Mouse (Mus musculus) left cerebral cortex, postnatal 4 days (tissue): ENCODE data around the gene Dnajc14. TPM values are rescaled to one million over a fixed set of nuclear protein-coding genes. Genes with fewer than 3 reads are reported as not detected.

Experiments
- DNase-seq: peaks from one replicate; pipeline ENCODE4 v3.0.0-alpha.2; 2022
- intact Hi-C: fragments of 180-260 bp; cut with DNase I; formaldehyde crosslinking; loops from one replicate; pipeline ENCODE4 v1.15.1; 2025
- total RNA-seq, 2 experiments: library from RNA; stranded (reverse); gene quantifications; 2 replicates each; pipeline ENCODE4 v1.2.3; 2021

The Dnajc14 gene
- total RNA-seq: 10 to 100 TPM; 59.3 to 63.3 TPM

DNA sequence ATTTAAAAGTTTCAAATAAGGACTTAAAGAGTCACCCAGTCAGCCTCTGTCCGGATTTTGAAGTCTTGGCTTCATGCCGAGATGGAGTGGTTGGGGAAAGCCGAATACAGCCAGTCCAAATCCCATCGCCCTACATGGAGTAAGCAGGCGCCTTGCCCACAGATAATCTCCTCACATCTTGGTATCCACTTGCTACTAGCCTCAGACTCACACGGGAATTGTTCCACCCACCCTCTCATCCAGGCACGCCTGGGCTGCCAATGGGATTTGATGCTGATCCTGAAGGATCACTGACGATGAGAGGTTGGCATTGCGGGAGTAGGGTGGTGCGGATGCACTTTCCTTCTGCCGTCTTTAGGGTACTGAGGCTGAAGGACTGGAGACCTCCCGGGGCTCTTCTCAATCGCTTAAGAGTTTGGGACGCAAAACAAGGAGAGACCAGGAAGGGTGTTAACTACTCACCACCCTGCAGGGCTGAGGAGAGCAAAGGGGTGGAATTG lies at the start of gene Dnajc14:
Gene Dnajc14, plus strand, starts transcription at position 292 of the 500 bp plus-strand sequence.
- DNase-seq: peak; percentile 60
- intact Hi-C loops: no loop called here

DNA sequence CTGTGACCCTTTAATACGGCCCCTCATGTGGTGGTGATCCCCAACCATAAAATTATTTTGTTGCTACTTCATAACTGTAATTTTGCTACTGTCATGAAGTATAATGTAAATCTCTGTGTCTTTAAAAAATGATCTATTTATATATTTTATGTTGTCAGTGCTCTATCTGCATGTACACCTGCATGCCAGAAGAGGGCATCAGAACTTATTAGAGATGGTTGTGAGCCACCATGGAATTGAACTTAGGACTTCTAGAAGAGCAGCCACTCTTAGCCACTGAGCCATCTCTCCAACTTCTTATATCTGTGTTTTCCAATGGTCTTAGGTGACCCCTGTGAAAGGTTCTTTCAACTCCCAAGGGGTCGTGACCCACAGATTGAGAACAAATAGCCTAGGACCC lies 31.0 kb upstream of the Dnajc14 start:
- intact Hi-C loops: no loop called here

DNA sequence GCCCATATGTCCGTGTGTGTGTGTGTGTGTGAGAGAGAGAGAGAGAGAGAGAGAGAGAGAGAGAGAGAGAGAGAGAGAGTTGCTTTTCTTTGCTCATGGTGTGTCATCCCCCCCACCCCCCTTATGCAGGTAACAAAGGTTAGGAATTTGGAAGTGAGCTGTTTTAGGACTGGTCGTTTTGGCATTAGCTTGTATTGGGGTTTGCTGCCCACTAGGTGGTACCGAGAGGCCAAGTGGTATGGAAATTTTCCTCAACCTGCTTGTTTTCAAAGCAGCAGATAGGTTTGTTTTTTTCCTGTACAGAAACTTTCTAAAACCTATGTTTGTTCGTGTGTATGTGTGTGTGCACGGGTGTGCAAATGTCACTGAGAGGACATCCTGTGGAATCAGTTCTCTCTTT lies 30.2 kb upstream of the Dnajc14 start:
- intact Hi-C loops: no loop called here

More for the DNA sequence above, 31.0 kb upstream of the Dnajc14 start:
- no peak for DNase-seq

DNA sequence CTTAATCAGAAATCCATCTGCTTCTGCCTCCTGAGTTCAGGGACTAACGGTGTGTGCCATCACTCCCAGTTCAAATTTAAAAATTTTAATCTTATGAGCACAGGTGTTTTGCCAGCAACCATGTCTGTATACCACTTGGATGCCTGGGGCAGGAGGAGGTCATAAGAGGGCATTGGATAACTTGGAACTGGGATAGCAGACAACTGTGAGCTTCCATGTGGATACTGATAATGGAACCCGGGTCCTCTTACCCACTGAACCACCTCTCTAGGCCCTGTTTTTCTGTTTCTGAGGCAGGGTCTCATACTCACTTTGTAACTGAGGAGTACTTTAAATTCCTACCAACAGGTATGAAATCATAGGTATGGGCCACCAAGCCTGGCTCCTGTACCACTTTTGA lies 25.4 kb upstream of the Dnajc14 start:
- no peak for DNase-seq
- intact Hi-C loops: no loop called here

More for the DNA sequence above, 30.2 kb upstream of the Dnajc14 start:
- DNase-seq: no peak

DNA sequence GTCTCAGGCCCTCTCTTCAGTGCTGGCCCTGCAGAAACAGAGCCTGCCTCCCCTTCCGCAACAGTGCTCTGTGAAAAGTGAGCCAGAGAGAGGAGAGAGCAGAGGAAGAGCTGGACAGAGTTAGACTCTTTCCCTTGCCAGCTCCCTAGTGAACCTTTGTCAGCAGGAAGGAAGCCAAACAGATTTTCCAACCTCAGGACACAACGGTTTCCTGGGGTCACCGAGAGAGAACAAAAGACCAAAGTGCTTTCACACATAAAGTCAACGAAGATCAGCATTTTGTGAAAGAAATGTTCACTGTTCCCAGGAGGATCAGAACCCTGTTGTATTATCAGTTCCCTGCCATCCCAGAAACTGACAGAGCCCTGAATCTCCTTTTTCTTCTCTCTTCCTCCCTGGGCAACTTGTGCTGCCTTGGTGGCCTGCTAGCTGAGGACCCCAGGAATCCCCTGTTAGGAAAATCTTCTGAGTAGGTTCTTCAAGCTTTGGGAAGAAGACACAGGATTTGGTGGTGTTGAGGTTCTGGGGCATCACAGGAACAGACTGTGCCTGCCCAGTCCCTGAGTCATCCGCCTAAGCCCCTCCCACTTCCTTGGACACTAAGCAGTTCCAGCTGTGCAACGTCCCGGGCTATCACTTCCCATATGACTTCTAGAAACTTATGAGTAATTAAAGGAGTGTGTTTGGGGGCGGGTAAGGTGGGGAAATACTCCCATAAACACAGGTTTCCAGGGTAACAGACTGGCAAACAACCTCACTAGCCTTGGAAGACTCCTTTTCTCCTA lies 24.7 kb upstream of the Dnajc14 start:
- intact Hi-C loops: no loop called here
- DNase-seq: no peak

DNA sequence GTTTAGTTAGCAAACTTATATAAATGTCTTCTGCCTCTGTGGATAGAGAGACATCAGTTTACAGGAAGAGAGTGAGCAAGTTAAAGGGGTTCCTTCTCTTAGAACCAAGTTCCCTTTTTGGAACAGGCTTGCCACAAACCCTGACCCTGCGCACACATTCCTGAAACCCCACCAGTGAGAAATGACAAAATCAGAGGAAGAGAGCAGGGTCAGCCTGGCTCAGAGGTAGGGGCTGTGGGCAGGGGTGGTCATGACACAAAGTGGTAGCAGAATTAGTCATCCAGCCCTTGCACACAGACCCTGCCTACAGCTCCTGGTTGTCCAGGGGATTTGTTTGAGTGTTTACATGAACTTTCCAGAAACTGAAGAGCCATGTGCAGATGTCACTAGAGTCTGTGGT lies 23.7 kb upstream of the Dnajc14 start:
- intact Hi-C loops: no loop called here
- no peak for DNase-seq

DNA sequence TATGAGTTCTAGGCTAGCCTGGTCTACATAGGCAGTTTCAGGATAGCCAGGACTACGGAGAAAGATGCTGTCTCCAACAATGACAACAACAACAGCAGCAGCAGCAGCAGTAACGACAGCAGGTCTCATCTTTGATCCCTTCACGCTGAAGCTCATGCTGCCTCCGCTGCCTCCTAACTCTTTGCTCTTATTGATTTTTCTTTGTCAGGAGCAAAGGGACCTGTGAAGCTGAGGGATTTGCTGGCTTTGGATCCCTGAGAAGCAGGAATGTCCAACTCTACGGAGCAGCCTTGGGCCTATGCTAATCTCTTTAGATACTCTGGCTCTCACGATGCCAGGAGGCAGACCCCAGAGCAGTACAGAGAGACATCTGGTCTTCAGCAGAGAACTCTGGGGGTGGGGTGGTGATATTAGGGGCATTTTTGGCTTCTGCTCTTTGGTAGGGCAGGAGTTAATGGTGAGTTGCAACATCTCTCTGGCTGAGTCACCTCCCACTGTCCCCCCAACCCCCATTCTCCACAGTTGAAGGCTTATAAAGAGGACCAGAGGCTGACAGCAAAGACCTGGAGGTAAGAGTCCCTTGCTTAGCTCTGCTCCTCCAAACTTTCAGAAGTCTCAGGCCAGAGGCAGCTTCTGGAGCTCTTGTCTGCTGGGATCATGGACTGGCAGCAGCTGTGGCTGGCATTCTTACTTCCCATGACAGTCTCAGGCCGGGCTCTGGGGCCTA lies 13.3 kb upstream of the Dnajc14 start, which contains the start of gene Mmp19:
Gene Mmp19, plus strand, starts transcription at position 513 of the 727 bp plus-strand sequence.
- no peak for DNase-seq

DNA sequence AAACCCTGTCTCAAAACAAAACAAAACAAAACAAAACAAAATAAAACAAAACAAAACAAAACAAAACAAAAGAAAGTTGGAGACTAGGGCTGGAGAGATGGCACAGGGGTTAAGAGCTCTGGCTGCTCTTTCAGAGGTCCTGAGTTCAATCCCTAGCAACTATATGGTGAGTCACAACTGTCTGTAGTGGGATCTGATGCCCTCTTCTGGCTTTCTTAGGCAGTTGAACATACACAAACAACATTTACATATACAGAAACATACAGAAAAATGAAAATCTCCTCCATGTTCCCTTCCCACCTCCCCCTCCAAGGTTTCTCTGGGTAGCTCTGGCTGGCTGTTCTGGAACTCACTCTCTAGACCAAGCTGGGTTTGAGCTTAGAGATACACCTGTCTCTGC lies 11.8 kb upstream of the Dnajc14 start:
- intact Hi-C loops: no loop called here
- DNase-seq: no peak

More for the DNA sequence above, 13.3 kb upstream of the Dnajc14 start, which contains the start of gene Mmp19:
- intact Hi-C loops: no loop called here

DNA sequence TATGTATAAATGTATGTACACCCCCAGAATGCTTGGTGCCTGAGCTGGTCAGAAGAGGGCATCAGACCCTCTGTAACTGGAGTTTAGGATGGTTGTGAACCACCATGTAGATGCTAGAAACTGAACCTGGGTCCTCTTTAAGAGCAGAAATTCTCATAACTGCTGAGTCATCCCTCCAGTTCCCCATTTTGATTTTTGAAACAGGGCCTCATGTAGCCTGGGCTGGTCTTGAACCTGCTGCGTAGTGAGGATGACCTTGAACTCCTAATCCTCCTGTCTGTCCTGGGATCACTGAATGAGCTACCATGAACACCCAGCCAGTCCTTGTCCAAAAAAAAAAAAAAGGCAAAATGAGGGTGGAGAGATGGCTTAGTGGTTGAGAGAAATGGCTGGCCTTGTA lies 10.6 kb upstream of the Dnajc14 start:
- intact Hi-C loops: no loop called here
- no peak for DNase-seq

DNA sequence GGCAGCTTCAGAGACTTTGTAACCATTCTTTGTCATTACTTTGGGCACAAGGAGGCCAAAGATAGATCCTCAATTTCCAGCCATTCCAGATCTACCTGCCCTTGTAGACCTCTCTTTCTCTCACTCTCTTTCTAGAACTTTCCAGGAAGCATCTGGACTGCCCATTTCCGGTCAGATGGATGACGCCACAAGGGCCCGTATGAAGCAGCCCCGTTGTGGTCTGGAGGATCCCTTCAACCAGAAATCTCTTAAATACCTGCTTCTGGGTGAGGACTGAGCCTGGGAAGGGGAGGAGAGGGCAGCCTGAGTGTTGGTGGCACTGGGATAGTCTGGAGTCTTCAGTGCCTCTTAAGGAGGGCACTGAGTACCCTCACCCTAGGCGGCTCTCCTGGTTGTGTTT lies 9.5 kb upstream of the Dnajc14 start:
- intact Hi-C loops: no loop called here
- no peak for DNase-seq

DNA sequence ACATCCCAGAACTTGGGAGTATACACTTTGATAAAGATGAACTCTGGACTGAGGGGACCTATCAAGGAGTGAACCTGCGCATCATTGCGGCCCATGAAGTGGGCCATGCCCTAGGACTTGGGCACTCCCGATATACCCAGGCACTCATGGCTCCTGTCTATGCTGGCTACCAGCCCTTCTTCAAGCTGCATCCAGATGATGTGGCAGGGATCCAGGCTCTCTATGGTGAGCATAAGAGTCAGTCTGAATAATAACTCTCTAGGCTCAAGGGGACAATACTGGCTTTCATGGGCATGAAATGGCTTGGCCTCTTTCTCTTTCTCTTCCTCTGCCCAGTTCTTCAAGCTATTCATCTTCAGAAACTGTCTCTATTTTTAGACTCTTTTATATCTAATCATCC lies 8.3 kb upstream of the Dnajc14 start:
- intact Hi-C loops: no loop called here
- DNase-seq: peak; percentile 29

DNA sequence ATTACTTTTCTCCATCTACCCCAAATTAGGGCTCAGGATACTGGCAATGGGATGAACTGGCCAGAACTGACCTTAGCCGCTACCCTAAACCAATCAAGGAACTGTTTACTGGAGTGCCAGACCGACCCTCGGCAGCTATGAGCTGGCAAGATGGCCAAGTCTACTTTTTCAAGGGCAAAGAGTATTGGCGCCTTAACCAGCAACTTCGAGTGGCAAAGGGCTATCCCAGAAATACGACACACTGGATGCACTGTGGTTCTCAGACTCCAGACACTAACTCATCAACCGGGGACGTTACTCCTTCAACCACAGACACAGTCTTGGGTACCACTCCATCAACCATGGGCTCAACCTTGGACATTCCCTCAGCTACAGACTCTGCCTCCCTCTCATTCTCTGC lies 5.2 kb upstream of the Dnajc14 start:
- intact Hi-C loops: no loop called here
- DNase-seq: no peak

DNA sequence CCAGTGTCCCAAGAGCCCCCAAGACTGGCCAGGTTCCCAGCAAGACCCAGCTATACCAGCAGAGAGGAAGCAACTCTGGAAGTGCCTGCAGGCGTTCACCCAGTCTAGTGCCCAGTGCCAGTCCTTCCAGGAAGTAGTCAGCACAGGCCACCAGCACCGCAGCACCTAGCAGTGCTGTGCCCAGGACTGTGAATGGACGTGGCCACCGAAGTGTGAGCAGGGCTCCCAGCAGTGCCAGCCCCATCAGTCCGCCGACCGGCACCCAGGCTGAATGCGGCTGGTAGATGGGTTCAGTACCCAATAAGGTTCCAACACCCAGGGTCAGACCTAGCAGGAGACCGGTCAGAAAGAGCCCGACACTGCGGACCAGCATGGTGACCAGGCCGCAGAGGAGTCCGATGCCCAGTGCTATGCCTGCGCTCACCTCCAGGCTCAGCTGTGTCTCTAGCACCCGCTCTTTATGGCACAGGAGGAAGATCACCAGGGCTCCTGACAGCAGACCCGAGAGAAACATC lies 1.8 kb upstream of the Dnajc14 start:
- intact Hi-C loops: no loop called here
- no peak for DNase-seq

DNA sequence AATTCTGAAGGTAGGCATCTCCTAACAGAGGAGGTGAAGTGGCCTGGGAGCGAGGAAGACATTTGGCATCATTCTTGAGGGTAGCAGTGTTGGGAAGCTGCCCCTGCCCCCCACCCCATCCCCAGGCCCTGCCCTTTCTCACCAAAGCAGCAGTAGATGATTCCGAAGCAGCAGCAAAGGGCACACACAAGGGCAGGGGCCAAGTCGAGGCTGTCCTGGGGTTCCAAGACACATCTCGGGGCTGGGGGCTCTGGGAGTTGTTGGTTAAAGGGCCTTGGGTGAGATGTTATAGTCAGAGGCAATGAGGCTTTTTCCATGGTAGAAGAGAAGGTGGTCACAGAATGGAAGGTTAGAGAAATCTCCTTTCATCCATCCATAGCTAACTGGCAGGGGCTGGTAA lies 906 bp upstream of the Dnajc14 start:
- no peak for DNase-seq
- intact Hi-C loops: no loop called here

DNA sequence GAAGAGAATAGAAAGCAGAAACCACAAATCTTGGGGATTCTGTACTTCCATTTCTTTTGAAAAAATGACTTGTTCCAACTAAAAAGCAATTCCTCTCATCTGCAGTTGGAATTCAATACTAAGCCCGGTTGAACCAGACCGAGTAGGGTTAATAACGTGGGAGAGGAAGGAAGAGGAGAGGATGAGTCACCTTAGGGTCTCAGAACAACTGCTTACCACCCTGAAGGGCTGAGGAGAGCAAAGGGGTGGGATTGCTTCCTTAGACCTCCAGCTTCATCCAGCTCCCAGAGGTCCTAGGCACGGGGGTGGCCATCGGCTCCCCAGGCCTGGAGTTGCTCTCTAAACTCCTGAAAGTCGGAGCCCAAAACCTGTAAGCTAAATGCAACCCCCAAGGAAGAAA lies 501 bp upstream of the Dnajc14 start:
- intact Hi-C loops: no loop called here
- no peak for DNase-seq

DNA sequence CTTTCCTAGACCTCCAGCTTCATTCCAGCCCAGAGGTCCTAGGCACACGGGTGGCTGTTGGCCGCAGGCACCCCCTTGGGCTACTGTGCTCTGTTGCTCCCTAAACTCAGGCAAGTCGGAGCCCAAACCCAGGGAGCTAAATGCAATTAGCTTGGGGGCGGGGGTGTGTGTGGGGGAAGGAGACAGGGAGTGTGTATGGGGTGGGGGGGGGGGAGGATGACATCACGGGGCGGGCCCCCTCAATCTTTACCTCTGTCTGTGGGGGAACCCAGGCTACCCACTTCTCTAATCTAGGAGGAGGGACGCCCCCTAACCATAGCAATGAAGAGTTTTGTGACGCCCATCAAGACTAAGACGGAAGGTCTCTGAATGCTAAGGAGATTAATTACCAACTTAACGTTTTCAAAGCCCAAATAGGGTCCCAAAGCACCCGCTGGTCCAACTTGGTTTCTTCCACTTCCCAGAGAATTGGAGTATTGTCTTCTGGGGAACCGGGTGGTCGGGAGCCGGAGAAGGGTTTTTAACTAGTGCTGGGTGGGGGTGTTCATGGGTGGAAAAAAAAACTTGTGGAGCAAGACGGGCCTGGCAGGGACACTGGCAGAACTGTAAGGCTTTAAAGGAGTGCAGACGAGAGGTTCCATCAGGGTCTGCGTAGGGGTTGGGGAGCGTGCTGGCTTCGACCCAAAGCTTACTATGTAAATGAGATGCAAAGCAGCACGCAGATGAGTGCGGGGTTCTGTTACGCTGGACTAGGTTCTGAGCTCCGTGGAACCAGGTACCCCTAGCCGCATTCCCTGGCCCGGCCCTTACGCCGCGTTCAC lies 619 bp downstream of the Dnajc14 start, which contains the start of gene Tmem198b:
Gene Tmem198b, minus strand, starts transcription at position 100 of the 821 bp plus-strand sequence.
- intact Hi-C loops: no loop called here
- peak; percentile 75 for DNase-seq

DNA sequence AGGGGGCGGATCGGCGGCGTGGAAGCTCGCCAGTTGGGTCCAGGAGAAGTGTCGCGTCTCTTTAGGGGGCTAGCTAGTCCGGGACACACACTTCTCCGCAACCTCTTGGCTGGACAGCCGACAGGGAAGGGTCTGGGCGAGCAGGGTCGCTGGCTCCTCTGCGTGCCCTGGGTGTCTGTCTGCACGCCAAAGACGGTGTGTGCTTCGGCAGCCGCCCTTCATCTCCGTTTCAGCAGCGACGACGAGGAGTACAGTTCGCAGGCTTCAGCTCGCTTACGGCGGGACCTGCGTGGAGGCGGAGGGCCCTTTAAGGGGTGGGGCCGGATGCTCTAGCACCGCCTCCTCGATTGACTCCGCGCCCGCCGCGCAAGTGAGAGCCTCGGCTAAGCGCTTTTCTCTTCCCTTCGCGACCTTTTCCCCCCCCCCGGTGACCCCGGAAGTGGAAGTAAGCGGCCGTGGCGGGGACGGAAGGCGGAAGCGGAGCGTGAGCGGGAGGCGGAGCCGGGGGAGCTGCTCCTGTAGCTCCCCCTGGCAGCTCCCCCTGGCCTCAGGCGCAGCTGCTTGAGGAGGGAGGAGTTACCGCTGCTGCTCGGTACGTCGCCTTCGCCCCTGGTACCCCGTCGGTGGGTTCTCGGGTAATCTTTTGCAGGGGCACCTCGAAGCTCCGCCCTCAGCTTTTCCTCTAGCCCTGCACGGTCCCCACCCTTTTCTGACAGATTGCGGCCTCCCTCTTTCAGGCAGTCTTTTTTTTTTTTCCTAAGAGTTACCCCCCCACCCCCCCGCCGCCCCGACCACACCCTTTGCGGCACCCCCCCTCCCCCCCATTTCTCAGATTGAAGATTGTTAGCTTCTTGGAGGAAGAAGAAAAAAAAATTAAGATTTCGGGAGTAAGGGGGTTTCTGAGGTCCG lies 1.5 kb downstream of the Dnajc14 start:
- intact Hi-C loops: no loop called here
- DNase-seq: peak; percentile 98

DNA sequence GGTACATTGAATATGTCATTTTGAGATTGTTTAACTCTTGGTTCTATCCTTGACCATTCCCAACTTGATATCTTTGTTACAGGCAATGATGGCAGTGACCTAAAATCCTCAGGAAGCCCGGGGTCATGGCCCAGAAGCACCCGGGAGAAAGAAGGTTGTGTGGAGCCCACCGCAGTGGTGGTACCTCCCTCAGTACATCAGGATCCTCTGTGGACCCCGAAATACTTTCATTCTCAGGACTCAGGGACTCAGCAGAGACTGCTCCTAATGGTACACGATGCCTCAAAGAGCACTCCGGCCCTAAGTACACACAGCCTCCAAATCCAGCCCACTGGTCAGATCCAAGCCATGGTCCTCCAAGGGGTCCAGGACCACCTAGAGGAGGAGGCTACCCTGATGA lies 2.2 kb downstream of the Dnajc14 start:
- DNase-seq: no peak
- intact Hi-C loops: no loop called here

DNA sequence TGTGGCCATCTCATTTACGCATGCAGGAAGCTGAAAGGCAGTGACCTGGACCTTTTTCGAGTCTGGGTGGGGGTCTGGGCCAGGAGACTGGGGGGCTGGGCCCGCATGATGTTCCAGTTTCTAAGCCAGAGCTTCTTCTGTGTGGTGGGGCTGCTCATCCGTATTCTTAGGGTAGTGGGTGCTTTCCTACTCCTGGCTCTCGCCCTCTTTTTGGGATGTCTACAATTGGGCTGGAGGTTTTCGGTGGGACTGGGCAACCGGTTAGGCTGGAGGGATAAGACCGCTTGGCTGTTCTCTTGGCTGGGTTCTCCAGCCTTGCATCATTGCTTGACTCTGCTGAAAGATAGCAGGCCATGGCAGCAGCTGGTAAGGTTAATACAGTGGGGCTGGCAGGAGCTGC lies 3.2 kb downstream of the Dnajc14 start:
- DNase-seq: no peak
- intact Hi-C loops: no loop called here

DNA sequence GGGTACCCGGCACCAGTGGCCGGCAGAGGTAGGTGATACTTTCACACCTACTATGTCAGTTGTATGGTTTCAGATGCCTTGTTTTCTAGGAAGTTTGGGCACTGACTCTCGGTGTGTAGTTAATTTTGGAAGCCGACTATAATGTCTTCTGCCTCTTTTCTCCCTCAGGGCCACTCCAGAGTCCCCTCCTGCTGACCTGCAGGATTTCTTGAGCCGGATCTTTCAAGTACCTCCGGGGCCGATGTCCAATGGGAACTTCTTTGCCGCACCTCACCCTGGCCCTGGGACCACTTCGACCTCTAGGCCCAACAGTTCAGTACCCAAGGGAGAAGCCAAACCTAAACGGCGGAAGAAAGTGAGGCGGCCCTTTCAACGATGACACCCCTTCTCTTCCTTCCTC lies 13.2 kb downstream of the Dnajc14 start, which contains the start of gene Sarnp:
Gene Sarnp, plus strand, starts transcription at position 301 of the 400 bp plus-strand sequence.
- DNase-seq: no peak
- intact Hi-C loops: no loop called here
